Mouse (Mus musculus) bone marrow macrophage, adult 2 months (primary cell): Measurements from ENCODE around the gene Galt.

Source experiments
- CTCF ChIP-seq: IDR thresholded peaks from 2 replicates; pipeline ENCODE4 v1.5.1; 2012; ENCODE audit warnings: low read depth, mild to moderate bottlenecking, low read length, moderate library complexity
- POLR2A ChIP-seq: IDR thresholded peaks from 2 replicates; pipeline ENCODE4 v1.6.1; 2012; ENCODE audit warnings: mild to moderate bottlenecking, low read depth, low read length, borderline replicate concordance

- TF ChIP-seq POLR2A: no peak
- peak; percentile 78 for TF ChIP-seq CTCF
These were observed 17.3 kb upstream of the Galt start for GRCm38 (mm10) chr4:41737602-41738255.
